Mouse (Mus musculus) C2C12 (cell line): Measurements from ENCODE around the gene Emcn.

ENCODE experiments used
- CTCF ChIP-seq: IDR thresholded peaks from one replicate; pipeline ENCODE4 v1.5.1; 2011; ENCODE audit not compliant: control insufficient read depth, insufficient read depth, insufficient read length
- MAX ChIP-seq: IDR thresholded peaks from one replicate; pipeline ENCODE4 v1.6.1; 2011; ENCODE audit warnings: mild to moderate bottlenecking, control low read depth
- USF1 ChIP-seq: IDR thresholded peaks from one replicate; pipeline ENCODE4 v1.6.1; 2011; ENCODE audit warnings: low read depth, mild to moderate bottlenecking, control low read depth, moderate library complexity

GRCm38 (mm10) chr3:137309959-137310358 lies 30.9 kb upstream of the Emcn start:
- TF ChIP-seq CTCF (no peak), USF1 (no peak), MAX (no peak)
